Mouse (Mus musculus): ENCODE measurements around the gene Hes1. TPM values are rescaled to one million over a fixed set of nuclear protein-coding genes. Genes with fewer than 3 reads are reported as not detected.

Gene Hes1
- polyA plus RNA-seq, 1 experiment from 2014 or later = 102 TPM

DNA sequence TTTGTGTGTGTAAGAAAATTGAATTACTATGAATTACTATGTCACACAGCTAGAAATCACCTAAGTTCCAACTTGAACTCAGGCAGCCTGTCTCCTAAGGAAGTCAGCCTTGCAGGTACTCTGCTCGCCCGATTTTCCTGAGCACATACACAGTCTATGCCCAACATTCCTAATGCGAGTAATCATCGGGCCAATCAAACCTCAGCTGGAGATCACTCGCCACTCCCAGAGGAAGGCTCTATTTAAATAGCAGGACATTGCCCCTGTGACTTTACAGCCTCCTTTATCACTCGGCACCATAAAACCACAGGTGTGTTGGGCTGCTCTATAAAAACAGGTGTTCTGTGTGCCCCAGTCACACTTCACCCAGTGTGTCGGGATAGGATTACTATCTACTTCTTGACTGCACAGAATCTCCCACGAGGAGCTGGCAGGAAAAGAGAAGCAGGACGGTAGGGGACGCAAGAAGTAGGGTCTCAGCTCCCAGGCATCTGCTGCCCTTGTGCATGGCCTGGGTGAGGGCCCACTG, 8.8 kb upstream of the Hes1 start:
- no peak for TF ChIP-seq CTCF (IDR thresholded peaks at IDR 0.05; ENCODE audit: low read depth)
- Histone ChIP-seq H3K9me3 (replicated peaks; ENCODE audit: low read length) (no peaks in the 10 kb centered on the region), H3K9ac (ENCODE audit: low read depth, low read length) (no peak overlapping the region), H3K36me3 (ENCODE audit: insufficient read depth, low read length) (no peaks in the 10 kb centered on the region), H3K4me1 (replicated peaks; ENCODE audit: insufficient read depth, low read length) (peaks cover 19% of the 10 kb centered on the region), H3K27me3 (ENCODE audit: insufficient read depth, low read length) (no peaks in the 10 kb centered on the region), H3K27ac (no peak overlapping the region), H3K4me3 (replicated peaks; ENCODE audit: low read depth, low read length) (no peak overlapping the region), H3K4me2 (ENCODE audit: low read length) (no peak overlapping the region)
- DNase-seq (ENCODE audit: low spot score) = no peak
- 33% methylated on average over 10 of the region's 10 CpGs for WGBS
- ATAC-seq (replicated peaks; ENCODE audit: low FRiP score, low read depth) = no peak

DNA sequence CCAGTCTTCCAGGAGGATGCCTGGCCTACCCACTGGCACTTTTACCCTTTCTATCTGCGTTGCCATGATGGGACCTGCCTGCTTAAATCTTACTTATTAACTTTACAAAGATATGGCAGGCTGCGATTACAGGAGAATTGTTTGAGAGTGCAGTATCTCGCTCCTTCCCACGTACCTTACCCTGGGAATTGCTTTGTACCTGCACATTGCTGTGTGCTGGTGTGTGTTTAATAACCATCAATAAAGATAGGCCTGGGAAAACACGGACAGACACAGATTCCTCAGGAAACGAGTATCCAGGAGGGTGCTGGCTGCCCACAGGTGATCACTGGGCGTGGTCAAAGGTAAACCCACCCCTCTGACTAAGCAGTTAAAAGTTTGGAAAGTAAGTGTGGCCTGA, 8.3 kb upstream of the Hes1 start:
- DNase-seq (ENCODE audit: low spot score) (no peak), ATAC-seq (replicated peaks; ENCODE audit: low FRiP score, low read depth) (no peak)
- Histone ChIP-seq H3K27ac (no peak overlapping the region), H3K27me3 (ENCODE audit: insufficient read depth, low read length) (no peaks in the 10 kb centered on the region), H3K36me3 (ENCODE audit: insufficient read depth, low read length) (no peaks in the 10 kb centered on the region), H3K9me3 (replicated peaks; ENCODE audit: low read length) (no peaks in the 10 kb centered on the region), H3K4me1 (replicated peaks; ENCODE audit: insufficient read depth, low read length) (peaks cover 22% of the 10 kb centered on the region), H3K9ac (ENCODE audit: low read depth, low read length) (no peak overlapping the region), H3K4me2 (ENCODE audit: low read length) (no peak overlapping the region), H3K4me3 (replicated peaks; ENCODE audit: low read depth, low read length) (no peak overlapping the region)
- WGBS = 53% methylated on average over 7 of the region's 7 CpGs
- TF ChIP-seq CTCF (IDR thresholded peaks at IDR 0.05; ENCODE audit: low read depth) = no peak

DNA sequence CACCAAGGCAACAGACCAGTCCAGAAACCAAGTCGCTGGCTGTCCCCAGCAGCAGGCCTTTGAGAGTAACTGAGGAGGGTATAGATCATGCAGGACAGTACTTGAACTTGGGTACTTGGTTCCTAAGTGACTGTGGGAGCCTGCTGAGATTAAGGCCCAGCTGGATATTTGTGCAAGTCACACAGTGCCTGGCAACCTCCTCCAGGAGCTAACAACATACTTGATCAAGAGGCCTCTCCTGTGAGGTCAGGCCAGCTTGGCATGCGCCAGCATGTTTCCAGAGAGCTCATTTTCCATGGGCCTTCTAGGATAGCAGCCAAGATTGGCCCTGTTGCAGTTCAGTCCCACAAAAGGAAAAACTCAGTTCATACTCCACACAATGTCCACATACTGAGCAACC, 7.3 kb upstream of the Hes1 start:
- WGBS = 81% methylated on average over 2 of the region's 2 CpGs
- ATAC-seq (replicated peaks; ENCODE audit: low FRiP score, low read depth) = no peak

DNA sequence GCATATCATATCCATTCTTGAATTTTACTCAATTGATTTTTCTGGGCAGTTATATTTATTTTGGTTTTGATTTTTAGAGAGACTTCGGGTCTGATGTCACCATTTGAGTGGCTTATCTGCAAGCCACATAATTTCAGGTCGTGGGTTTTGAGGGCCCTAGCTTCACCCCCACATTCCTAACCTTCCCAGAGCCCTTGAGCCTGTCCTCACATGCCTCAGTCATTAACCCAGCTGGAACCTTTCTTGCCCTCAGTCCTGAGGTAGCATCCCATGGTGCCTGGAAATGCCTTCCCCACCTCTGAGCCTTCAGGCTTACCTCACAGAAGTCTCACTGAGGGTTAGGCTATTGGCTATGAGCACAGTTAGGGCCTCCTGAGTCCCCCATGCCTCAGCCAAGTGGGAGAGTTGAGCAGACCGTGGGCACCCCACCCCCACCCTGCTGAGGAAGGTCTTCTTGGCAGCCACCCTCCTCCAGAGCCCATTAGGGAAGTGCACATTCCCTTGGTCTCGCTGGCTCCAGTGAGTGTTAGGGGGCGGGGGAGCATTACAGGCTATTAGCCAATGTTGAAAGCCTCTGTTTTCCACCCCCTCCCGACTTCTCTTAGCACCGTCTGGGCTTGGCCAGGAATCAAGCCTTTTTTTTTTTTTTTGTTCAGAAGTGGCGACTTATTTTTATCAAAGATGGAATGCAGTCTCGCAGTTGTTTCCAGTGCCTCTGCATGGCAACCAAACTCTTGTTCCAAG, 5.0 kb upstream of the Hes1 start:
- H3K9ac ChIP-seq (ENCODE audit: low read depth, low read length) = no peak overlapping the region
- peaks cover 31% of the 10 kb centered on the region for H3K4me1 ChIP-seq (replicated peaks; ENCODE audit: insufficient read depth, low read length)
- H3K4me2 ChIP-seq (ENCODE audit: low read length) = peak overlapping the region; percentile 23; the same call in 1 of the 2 replicates
- WGBS = 17% methylated on average over 9 of the region's 9 CpGs
- DNase-seq (ENCODE audit: low spot score) (peak; percentile 82), ATAC-seq (replicated peaks; ENCODE audit: low FRiP score, low read depth) (no peak)
- H3K27me3 ChIP-seq (ENCODE audit: insufficient read depth, low read length) = no peaks in the 10 kb centered on the region
- no peaks in the 10 kb centered on the region for H3K36me3 ChIP-seq (ENCODE audit: insufficient read depth, low read length)
- no peak for TF ChIP-seq CTCF (IDR thresholded peaks at IDR 0.05; ENCODE audit: low read depth)
- no peak overlapping the region for H3K4me3 ChIP-seq (replicated peaks; ENCODE audit: low read depth, low read length)
- H3K27ac ChIP-seq = peak overlapping the region; percentile 42; the same call in 1 of the 2 replicates
- H3K9me3 ChIP-seq (replicated peaks; ENCODE audit: low read length) = no peaks in the 10 kb centered on the region

More for the DNA sequence above, 7.3 kb upstream of the Hes1 start:
- Histone ChIP-seq H3K9me3 (replicated peaks; ENCODE audit: low read length) (no peaks in the 10 kb centered on the region), H3K4me1 (replicated peaks; ENCODE audit: insufficient read depth, low read length) (peaks cover 30% of the 10 kb centered on the region), H3K4me2 (ENCODE audit: low read length) (no peak overlapping the region), H3K9ac (ENCODE audit: low read depth, low read length) (no peak overlapping the region), H3K27ac (no peak overlapping the region), H3K36me3 (ENCODE audit: insufficient read depth, low read length) (no peaks in the 10 kb centered on the region), H3K27me3 (ENCODE audit: insufficient read depth, low read length) (no peaks in the 10 kb centered on the region), H3K4me3 (replicated peaks; ENCODE audit: low read depth, low read length) (no peak overlapping the region)
- TF ChIP-seq CTCF (IDR thresholded peaks at IDR 0.05; ENCODE audit: low read depth) = no peak
- no peak for DNase-seq (ENCODE audit: low spot score)

DNA sequence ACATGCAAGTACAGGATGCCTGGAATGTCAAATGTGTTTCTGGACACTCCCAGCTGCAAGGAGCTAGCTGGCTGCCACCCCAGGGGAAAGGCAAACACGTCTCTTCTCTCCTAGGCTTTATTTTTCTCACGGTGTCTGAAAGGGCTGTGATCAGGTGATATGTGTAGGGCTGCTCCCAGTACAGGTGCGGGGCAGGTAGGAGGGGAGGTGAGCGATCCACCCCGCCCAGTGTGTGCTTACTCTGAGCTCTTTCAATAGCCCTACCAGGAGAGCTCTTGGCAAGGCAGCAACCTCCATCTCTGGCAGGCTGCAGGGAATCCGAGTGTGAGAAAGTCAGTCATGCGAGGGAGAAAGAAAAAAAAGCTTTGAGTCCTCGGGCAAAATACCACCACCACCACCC, 3.8 kb upstream of the Hes1 start:
- Histone ChIP-seq H3K4me3 (replicated peaks; ENCODE audit: low read depth, low read length) (no peak overlapping the region), H3K9ac (ENCODE audit: low read depth, low read length) (no peak overlapping the region), H3K27me3 (ENCODE audit: insufficient read depth, low read length) (no peaks in the 10 kb centered on the region), H3K36me3 (ENCODE audit: insufficient read depth, low read length) (no peaks in the 10 kb centered on the region), H3K27ac (peak overlapping the region; percentile 51), H3K4me2 (ENCODE audit: low read length) (peak overlapping the region; percentile 30), H3K9me3 (replicated peaks; ENCODE audit: low read length) (no peaks in the 10 kb centered on the region), H3K4me1 (replicated peaks; ENCODE audit: insufficient read depth, low read length) (peaks cover 31% of the 10 kb centered on the region)
- no peak for TF ChIP-seq CTCF (IDR thresholded peaks at IDR 0.05; ENCODE audit: low read depth)
- DNase-seq (ENCODE audit: low spot score) (peak; percentile 64), ATAC-seq (replicated peaks; ENCODE audit: low FRiP score, low read depth) (no peak)
- WGBS = 18% methylated on average over 8 of the region's 8 CpGs

DNA sequence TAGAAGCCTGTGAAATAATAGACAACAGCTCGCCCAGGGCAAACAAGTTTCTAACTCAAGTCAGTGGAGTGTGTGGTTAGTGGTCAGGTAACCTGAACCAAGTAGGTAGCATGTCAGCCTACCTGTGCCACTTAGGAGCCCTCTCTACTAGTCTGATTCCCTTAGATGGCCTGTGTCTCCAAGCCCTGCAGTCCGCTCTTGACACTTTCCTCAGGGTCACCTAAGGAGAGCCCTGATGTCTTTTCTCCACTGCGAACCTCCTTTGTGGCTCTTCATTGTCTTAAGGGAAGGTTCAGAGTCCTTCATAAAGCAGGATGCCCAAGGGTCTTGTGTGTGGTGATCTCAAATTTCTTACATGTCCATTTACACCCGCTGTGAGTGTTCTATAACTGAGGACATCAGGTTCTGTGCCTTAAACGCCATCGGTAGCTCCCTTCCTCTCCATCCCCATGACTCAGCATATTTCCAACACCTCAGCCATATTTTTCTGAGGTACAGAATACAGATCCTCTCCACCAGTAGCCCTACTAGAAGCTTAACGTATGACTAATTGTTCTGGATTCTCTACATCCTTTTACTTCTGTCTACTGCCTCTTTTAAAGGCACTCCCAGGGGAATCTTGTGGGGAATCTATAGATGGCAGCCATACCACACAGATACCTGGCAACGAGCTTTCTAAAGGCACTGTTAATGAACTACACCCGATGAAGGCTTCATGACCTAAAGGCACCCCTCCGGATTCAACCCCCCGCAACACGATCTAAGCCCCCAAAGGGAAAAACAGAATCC, 1.7 kb upstream of the Hes1 start:
- no peaks in the 10 kb centered on the region for H3K27me3 ChIP-seq (ENCODE audit: insufficient read depth, low read length)
- peak; percentile 32 for DNase-seq (ENCODE audit: low spot score)
- peak overlapping the region; percentile 90 for H3K4me2 ChIP-seq (ENCODE audit: low read length)
- TF ChIP-seq CTCF (IDR thresholded peaks at IDR 0.05; ENCODE audit: low read depth) = no peak
- peak overlapping the region; percentile 97 for H3K27ac ChIP-seq
- H3K4me1 ChIP-seq (replicated peaks; ENCODE audit: insufficient read depth, low read length) = peaks cover 31% of the 10 kb centered on the region
- peak overlapping the region; percentile 77 for H3K4me3 ChIP-seq (replicated peaks; ENCODE audit: low read depth, low read length)
- no peaks in the 10 kb centered on the region for H3K9me3 ChIP-seq (replicated peaks; ENCODE audit: low read length)
- H3K36me3 ChIP-seq (ENCODE audit: insufficient read depth, low read length) = no peaks in the 10 kb centered on the region
- ATAC-seq (replicated peaks; ENCODE audit: low FRiP score, low read depth) = no peak
- H3K9ac ChIP-seq (ENCODE audit: low read depth, low read length) = peak overlapping the region; percentile 72; the same call in 1 of the 2 replicates
- 29% methylated on average over 12 of the region's 12 CpGs for WGBS
